In genomic region chr3:135015784-135016183, GRCm38 (mm10) we compare ENCODE assay signal across 20 mouse cellular contexts.
DNase-seq lines count a peak whose midpoint lies in the region; ATAC-seq and TF ChIP-seq lines count a peak whose summit lies in the region.
"Had no signal": no experiment of that assay in that cellular context is flagged by ENCODE, and none has a peak within 500 bp of the region (broad histone marks: within the 10 kb centered on the region; RNA-seq: fewer than 3 reads in every experiment).

No protein-coding gene starts in this region.

- WGBS in forebrain, postnatal 0 days, result 86% methylated on average over 4 of the region's 4 CpGs
- WGBS in forebrain, embryonic 10.5 days, result 93% methylated on average over 4 of the region's 4 CpGs
- WGBS in midbrain, embryonic 11.5 days, result 94% methylated on average over 4 of the region's 4 CpGs
- WGBS in midbrain, embryonic 15.5 days, result 88% methylated on average over 4 of the region's 4 CpGs

- no peaks in the 10 kb centered on the region for H3K27me3 ChIP-seq in forebrain, postnatal 0 days (ENCODE audit: insufficient read depth, low read length)
- no peaks in the 10 kb centered on the region for H3K27me3 ChIP-seq in forebrain, embryonic 10.5 days (ENCODE audit: poor library complexity, severe bottlenecking)
- H3K27me3 ChIP-seq in midbrain, embryonic 11.5 days (ENCODE audit: control insufficient read depth, insufficient read depth, low read length), result no peaks in the 10 kb centered on the region
- no peaks in the 10 kb centered on the region for H3K27me3 ChIP-seq in midbrain, embryonic 15.5 days (replicated peaks)
- no peaks in the 10 kb centered on the region for H3K27me3 ChIP-seq in myocyte (ENCODE audit: control insufficient read depth, insufficient read depth, insufficient read length)
- H3K27me3 ChIP-seq: embryonic facial prominence, embryonic 12.5 days; forebrain, embryonic 12.5 days had no signal

- no peaks in the 10 kb centered on the region for H3K36me3 ChIP-seq in forebrain, postnatal 0 days (ENCODE audit: insufficient read depth)
- no peaks in the 10 kb centered on the region for H3K36me3 ChIP-seq in forebrain, embryonic 10.5 days (replicated peaks)
- no peaks in the 10 kb centered on the region for H3K36me3 ChIP-seq in midbrain, embryonic 11.5 days (ENCODE audit: control insufficient read depth, insufficient read depth, low read length)
- no peaks in the 10 kb centered on the region for H3K36me3 ChIP-seq in midbrain, embryonic 15.5 days (replicated peaks)
- no peaks in the 10 kb centered on the region for H3K36me3 ChIP-seq in myocyte (ENCODE audit: control insufficient read depth, insufficient read depth)
- H3K36me3 ChIP-seq: embryonic facial prominence, embryonic 10.5 days; embryonic facial prominence, embryonic 12.5 days; forebrain, embryonic 12.5 days had no signal

- H3K4me1 ChIP-seq in forebrain, postnatal 0 days (ENCODE audit: insufficient read depth), result no peaks in the 10 kb centered on the region
- H3K4me1 ChIP-seq in forebrain, embryonic 10.5 days, result no peaks in the 10 kb centered on the region
- no peaks in the 10 kb centered on the region for H3K4me1 ChIP-seq in midbrain, embryonic 11.5 days (ENCODE audit: control insufficient read depth, insufficient read depth, low read length)
- no peaks in the 10 kb centered on the region for H3K4me1 ChIP-seq in midbrain, embryonic 15.5 days
- H3K4me1 ChIP-seq: embryonic facial prominence, embryonic 10.5 days; embryonic facial prominence, embryonic 12.5 days; forebrain, embryonic 12.5 days had no signal

- H3K9me3 ChIP-seq in forebrain, postnatal 0 days (ENCODE audit: low read length), result no peaks in the 10 kb centered on the region
- no peaks in the 10 kb centered on the region for H3K9me3 ChIP-seq in forebrain, embryonic 10.5 days
- no peaks in the 10 kb centered on the region for H3K9me3 ChIP-seq in midbrain, embryonic 11.5 days (ENCODE audit: control insufficient read depth, low read length)
- H3K9me3 ChIP-seq in midbrain, embryonic 15.5 days, result no peaks in the 10 kb centered on the region
- H3K9me3 ChIP-seq: embryonic facial prominence, embryonic 12.5 days; forebrain, embryonic 12.5 days had no signal

- no peaks in the 10 kb centered on the region for H3K79me2 ChIP-seq in myocyte (ENCODE audit: control insufficient read depth, insufficient read depth)

- peak; percentile 67 for ATAC-seq in forebrain, postnatal 0 days
- ATAC-seq in midbrain, embryonic 11.5 days (ENCODE audit: low FRiP score), result no peak
- no peak for ATAC-seq in midbrain, embryonic 15.5 days (replicated peaks)
- ATAC-seq: forebrain, embryonic 14.5 days; forebrain, embryonic 16.5 days had no signal

- TF ChIP-seq POLR2A in myocyte (IDR thresholded peaks at IDR 0.05; ENCODE audit: insufficient read length, low read depth), result no peak

- H3K27ac ChIP-seq in forebrain, postnatal 0 days (ENCODE audit: low read depth, low read length), result no peak overlapping the region
- no peak overlapping the region for H3K27ac ChIP-seq in forebrain, embryonic 10.5 days
- H3K27ac ChIP-seq in midbrain, embryonic 11.5 days (ENCODE audit: low read depth, low read length), result no peak overlapping the region
- no peak overlapping the region for H3K27ac ChIP-seq in midbrain, embryonic 15.5 days
- H3K27ac ChIP-seq: embryonic facial prominence, embryonic 10.5 days; embryonic facial prominence, embryonic 12.5 days; forebrain, embryonic 12.5 days had no signal

- no peak for TF ChIP-seq CTCF in forebrain, postnatal 0 days (IDR thresholded peaks at IDR 0.05; ENCODE audit: low read depth)

- no peak overlapping the region for H3ac ChIP-seq in myocyte (ENCODE audit: control insufficient read depth, insufficient read length)

- no peak overlapping the region for H3K4me2 ChIP-seq in forebrain, postnatal 0 days (ENCODE audit: low read depth)
- H3K4me2 ChIP-seq in midbrain, embryonic 11.5 days, result no peak overlapping the region
- H3K4me2 ChIP-seq in midbrain, embryonic 15.5 days, result no peak overlapping the region
- H3K4me2 ChIP-seq in myocyte (ENCODE audit: low read depth), result no peak overlapping the region
- H3K4me2 ChIP-seq: embryonic facial prominence, embryonic 12.5 days; forebrain, embryonic 12.5 days had no signal

- H3K4me3 ChIP-seq in forebrain, postnatal 0 days (ENCODE audit: low read depth, low read length), result no peak overlapping the region
- H3K4me3 ChIP-seq in forebrain, embryonic 10.5 days, result no peak overlapping the region
- H3K4me3 ChIP-seq in midbrain, embryonic 11.5 days (ENCODE audit: low read depth, low read length), result no peak overlapping the region
- no peak overlapping the region for H3K4me3 ChIP-seq in midbrain, embryonic 15.5 days
- H3K4me3 ChIP-seq in myocyte, result no peak overlapping the region
- H3K4me3 ChIP-seq: embryonic facial prominence, embryonic 10.5 days; embryonic facial prominence, embryonic 12.5 days; forebrain, embryonic 12.5 days had no signal

- no peak overlapping the region for H3K9ac ChIP-seq in forebrain, postnatal 0 days
- H3K9ac ChIP-seq in midbrain, embryonic 11.5 days (ENCODE audit: low read length), result no peak overlapping the region
- no peak overlapping the region for H3K9ac ChIP-seq in midbrain, embryonic 15.5 days
- H3K9ac ChIP-seq: embryonic facial prominence, embryonic 12.5 days; forebrain, embryonic 12.5 days had no signal

- DNase-seq in forebrain, postnatal 0 days, result no peak
- DNase-seq in forebrain, embryonic 10.5 days (ENCODE audit: extremely low spot score, low spot score), result no peak
- peak; percentile 12 for DNase-seq in midbrain, embryonic 11.5 days (ENCODE audit: low spot score, missing footprints)
- DNase-seq in cerebellum, adult 8-10 months, result no peak
- DNase-seq: adrenal gland, adult 2 months; adrenal gland, postnatal 14 days; adrenal gland, postnatal 36 days; B cell, adult 2 months; cerebellum, adult 11 months; cerebellum, adult 18-20 months; cerebellum, adult 9-10 months; cerebellum, postnatal 10 days; cerebellum, postnatal 25 days had no signal

TF ChIP-seq in myocyte, 11 proteins besides CTCF, POLR2A, EP300 and RAD21:
- TF ChIP-seq E2F4 (IDR thresholded peaks at IDR 0.05; ENCODE audit: insufficient read depth) (no peak), USF1 (IDR thresholded peaks at IDR 0.05; ENCODE audit: low read depth) (no peak), MYOD1 (IDR thresholded peaks at IDR 0.05; ENCODE audit: control insufficient read depth in 1 of 3, insufficient read length in 2 of 3, low read depth in 2 of 3) (peak in 2 of 3 experiments; percentile 36 to 56), MAX (IDR thresholded peaks at IDR 0.05; ENCODE audit: low read depth) (no peak)
